Mouse (Mus musculus) midbrain, embryonic 15.5 days (tissue): ENCODE results near the gene Erg28. TPM values are rescaled to one million over a fixed set of nuclear protein-coding genes. Genes with fewer than 3 reads are reported as not detected.

Experiments used
- ATAC-seq: fragments of 200-750 bp; cut with Nextera tagmentation; replicated peaks from 2 replicates; pipeline ENCODE4 v1.8.0; 2017; ENCODE audit warnings: moderate TSS enrichment
- H3K27ac ChIP-seq: fragments of 300-500 bp; sonication (generic); 2 replicates; pipeline ENCODE4 v1.5.1; 2015; ENCODE audit warnings: mild to moderate bottlenecking, inconsistent platforms
- H3K27me3 ChIP-seq: fragments of 300-500 bp; sonication (generic); replicated peaks from 2 replicates; pipeline ENCODE4 v1.6.1; 2015; ENCODE audit warnings: inconsistent platforms
- H3K36me3 ChIP-seq: fragments of 300-500 bp; sonication (generic); replicated peaks from 2 replicates; pipeline ENCODE4 v1.6.1; 2015; ENCODE audit warnings: inconsistent platforms
- H3K4me1 ChIP-seq: fragments of 300-500 bp; sonication (generic); 2 replicates; pipeline ENCODE4 v1.6.1; 2015; ENCODE audit warnings: inconsistent platforms
- H3K4me2 ChIP-seq: fragments of 300-500 bp; sonication (generic); 2 replicates; pipeline ENCODE4 v1.6.1; 2015; ENCODE audit warnings: inconsistent platforms, mild to moderate bottlenecking, moderate library complexity
- H3K4me3 ChIP-seq: fragments of 300-500 bp; sonication (generic); 2 replicates; pipeline ENCODE4 v1.5.1; 2015; ENCODE audit warnings: mild to moderate bottlenecking, inconsistent platforms
- H3K9ac ChIP-seq: fragments of 300-500 bp; sonication (generic); 2 replicates; pipeline ENCODE4 v1.6.1; 2015; ENCODE audit warnings: mild to moderate bottlenecking, inconsistent platforms
- H3K9me3 ChIP-seq: fragments of 300-500 bp; sonication (generic); 2 replicates; pipeline ENCODE4 v1.6.1; 2016; ENCODE audit warnings: inconsistent platforms
- WGBS: fragments of 180-500 bp; shearing (Covaris S2); methylation state at CpG from one replicate; pipeline ENCODE4 v1.1.7; 2015; ENCODE audit warnings: mixed read lengths; 5-methylcytosine and 5-hydroxymethylcytosine counted together
- polyA plus RNA-seq: library from polyadenylated mRNA; unstranded; fragments of >200 nt; fragmentation: Nextera tagmentation; extraction: Ambion mirVana; gene quantifications from 2 replicates; pipeline ENCODE4 v1.2.1, GENCODE M21; 2015

Gene Erg28
- 104 TPM in 2 replicates for polyA plus RNA-seq

DNA sequence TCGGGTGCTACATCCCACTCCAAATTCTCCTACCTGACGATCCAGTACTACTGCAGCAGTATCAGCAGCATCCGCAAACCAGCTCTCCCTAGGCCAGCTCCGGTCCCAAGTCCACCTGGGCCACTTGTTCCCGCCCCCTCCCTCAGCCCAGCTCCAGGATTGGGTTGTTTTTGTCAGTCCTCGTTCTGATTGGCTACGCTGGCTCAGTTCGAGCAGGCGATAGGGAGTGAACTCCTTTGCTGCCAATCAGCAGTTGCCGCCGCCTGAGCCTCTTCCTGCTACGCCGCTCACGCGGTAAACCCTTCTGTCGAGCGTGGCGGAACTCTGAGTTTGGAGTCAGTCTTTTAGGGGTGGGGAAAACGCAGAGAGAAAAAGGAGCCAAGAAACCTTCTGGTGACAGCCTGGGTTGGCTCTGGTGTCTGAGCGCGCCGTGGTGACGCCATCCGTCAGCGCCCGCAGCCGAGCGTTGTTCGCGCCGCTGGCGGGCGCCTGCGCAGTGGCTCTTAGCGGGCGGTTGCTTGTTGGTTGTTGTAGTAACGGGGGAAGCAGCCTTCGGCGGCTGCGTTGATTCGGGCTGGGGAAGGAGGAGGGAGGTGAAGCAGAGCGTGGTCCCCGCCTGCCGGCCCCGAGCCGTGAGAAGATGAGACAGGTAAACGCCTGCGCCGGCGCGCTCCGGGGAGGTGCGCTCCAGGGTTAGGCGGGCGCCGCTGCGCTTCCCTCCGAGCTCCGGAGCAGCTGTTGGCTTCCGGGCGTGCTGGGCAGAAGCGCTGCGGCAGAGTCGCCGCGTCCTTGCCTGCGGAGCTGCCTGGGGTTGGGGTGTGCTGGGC is at the start of gene Erg28, which contains the start of gene Ttll5:
Erg28 (minus strand) TSS at position 113 of the 827 bp plus-strand sequence.
Ttll5 (plus strand) TSS at position 222 of the 827 bp plus-strand sequence.
- H3K4me3 ChIP-seq = peak within 1 kb of the TSS; percentile 74
- peaks cover 30% of the 10 kb centered on the region for H3K4me1 ChIP-seq
- H3K9me3 ChIP-seq = no peaks in the 10 kb centered on the region
- H3K27ac ChIP-seq = peak within 1 kb of the TSS; percentile 94
- WGBS = under 1% methylated on average over 67 of the region's 67 CpGs
- H3K36me3 ChIP-seq = peaks cover 8% of the 10 kb centered on the region; the same call in 1 of the 2 replicates
- H3K27me3 ChIP-seq = no peaks in the 10 kb centered on the region
- peak within 1 kb of the TSS; percentile 65 for H3K9ac ChIP-seq
- ATAC-seq = peak; percentile 99
- H3K4me2 ChIP-seq = peak within 1 kb of the TSS; percentile 80

DNA sequence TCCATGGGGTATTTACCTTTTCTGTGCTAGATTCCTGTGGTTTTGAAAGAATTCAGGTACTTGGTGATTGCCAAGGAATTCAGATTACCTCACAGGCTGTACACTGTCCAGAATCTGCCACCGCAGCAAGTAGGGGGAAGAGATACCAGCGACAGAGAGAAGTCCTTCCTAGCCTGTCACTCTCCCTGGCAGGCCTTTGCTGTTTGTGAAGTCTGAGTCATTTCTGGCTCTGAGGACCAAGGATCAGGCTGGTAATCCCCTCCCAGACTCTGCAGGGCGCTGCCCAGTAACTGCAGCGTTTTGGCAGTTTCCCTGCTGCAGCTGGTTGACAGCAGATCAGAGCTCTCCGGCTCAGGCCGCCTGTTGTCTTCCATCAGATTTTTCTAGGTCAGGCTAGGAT is 45.1 kb upstream of the Erg28 start:
- Histone ChIP-seq H3K9ac (no peak overlapping the region), H3K27ac (0 out of 2 replicates have a peak overlapping the region, but pooled peaks have one; percentile 38), H3K4me3 (no peak overlapping the region), H3K36me3 (no peaks in the 10 kb centered on the region), H3K9me3 (no peaks in the 10 kb centered on the region), H3K4me2 (no peak overlapping the region), H3K4me1 (peaks cover 10% of the 10 kb centered on the region), H3K27me3 (no peaks in the 10 kb centered on the region)
- WGBS = 23% methylated on average over 6 of the region's 6 CpGs
- ATAC-seq = no peak; the same call in 1 of the 2 replicates

DNA sequence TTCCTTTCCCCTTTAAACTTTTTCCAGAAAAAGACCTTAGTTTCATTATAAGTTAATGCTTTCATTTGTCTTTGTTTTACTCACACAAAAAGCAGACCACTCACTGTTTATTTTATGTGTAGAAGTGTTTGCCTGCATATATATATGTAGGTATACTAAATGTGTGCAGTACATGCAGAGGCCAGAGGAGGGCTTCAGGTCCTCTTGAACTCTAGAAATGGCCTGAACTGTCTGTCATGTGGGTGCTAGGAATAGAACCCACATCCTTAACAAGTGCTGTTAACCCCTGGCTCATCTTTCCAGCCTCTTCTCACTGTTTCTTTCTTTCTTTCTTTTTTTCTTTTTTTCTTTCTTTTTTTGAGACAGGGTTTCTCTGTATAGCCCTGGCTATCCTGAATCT is 42.8 kb upstream of the Erg28 start:
- H3K27me3 ChIP-seq = no peaks in the 10 kb centered on the region
- no peak for ATAC-seq
- no peak overlapping the region for H3K27ac ChIP-seq
- no peak overlapping the region for H3K4me3 ChIP-seq
- no peaks in the 10 kb centered on the region for H3K36me3 ChIP-seq
- no peak overlapping the region for H3K9ac ChIP-seq
- H3K9me3 ChIP-seq = no peaks in the 10 kb centered on the region
- no peak overlapping the region for H3K4me2 ChIP-seq
- H3K4me1 ChIP-seq = peaks cover 16% of the 10 kb centered on the region

GRCm38 (mm10) chr12:85866624-85867023 is 42.3 kb upstream of the Erg28 start:
- no peak overlapping the region for H3K27ac ChIP-seq
- peaks cover 19% of the 10 kb centered on the region for H3K4me1 ChIP-seq
- no peaks in the 10 kb centered on the region for H3K27me3 ChIP-seq
- H3K9me3 ChIP-seq = no peaks in the 10 kb centered on the region
- ATAC-seq = no peak
- H3K36me3 ChIP-seq = no peaks in the 10 kb centered on the region
- 69% methylated on average over 4 of the region's 4 CpGs for WGBS
- no peak overlapping the region for H3K4me3 ChIP-seq
- H3K9ac ChIP-seq = no peak overlapping the region
- H3K4me2 ChIP-seq = no peak overlapping the region

DNA sequence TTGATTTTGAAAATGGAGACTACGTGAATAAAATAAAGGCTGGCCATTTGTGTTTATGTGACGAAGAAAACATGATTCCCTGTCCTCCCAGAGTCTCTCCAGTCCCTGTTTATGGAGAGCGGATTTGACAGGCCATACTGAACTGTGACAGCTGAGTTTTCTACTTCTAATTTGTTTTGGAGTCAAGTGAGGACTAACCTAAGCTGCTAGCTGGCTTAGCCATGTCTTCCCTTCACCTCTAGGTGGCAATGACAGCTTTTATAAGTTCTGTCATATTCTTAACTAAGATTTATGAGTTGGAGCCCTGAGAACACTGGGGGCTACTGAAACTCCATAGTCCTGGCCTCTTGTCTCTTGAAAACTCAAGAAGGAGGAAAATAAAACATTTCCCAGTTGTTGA is 41.2 kb upstream of the Erg28 start:
- Histone ChIP-seq H3K36me3 (no peaks in the 10 kb centered on the region), H3K4me1 (peaks cover 19% of the 10 kb centered on the region), H3K9ac (no peak overlapping the region), H3K4me2 (no peak overlapping the region), H3K27me3 (no peaks in the 10 kb centered on the region), H3K4me3 (no peak overlapping the region), H3K27ac (no peak overlapping the region), H3K9me3 (no peaks in the 10 kb centered on the region)
- no peak for ATAC-seq
- WGBS = 86% methylated on average over 3 of the region's 3 CpGs

DNA sequence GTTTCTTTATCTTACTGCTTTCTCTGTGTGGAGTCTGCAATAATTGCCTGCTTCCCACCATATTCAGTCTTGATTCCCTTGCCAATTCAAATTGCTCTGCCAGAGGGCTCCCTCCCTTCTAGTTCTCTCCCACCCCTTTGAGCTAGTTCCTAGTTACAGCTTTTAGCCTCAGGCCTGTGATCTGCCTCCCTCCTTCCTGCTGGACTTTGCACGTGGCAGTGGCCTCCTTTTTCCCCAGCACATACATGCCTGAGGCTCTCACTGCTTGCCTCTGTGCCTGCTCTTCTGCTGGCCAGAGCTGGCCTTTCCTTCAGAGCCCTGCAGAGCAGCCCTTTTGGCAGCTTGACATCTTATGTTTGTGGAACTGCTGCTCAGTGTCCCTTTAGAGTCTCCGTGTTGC is 38.2 kb upstream of the Erg28 start:
- Histone ChIP-seq H3K27ac (no peak overlapping the region), H3K4me2 (no peak overlapping the region), H3K27me3 (no peaks in the 10 kb centered on the region), H3K4me3 (no peak overlapping the region), H3K36me3 (no peaks in the 10 kb centered on the region), H3K9ac (no peak overlapping the region), H3K4me1 (peaks cover 9% of the 10 kb centered on the region), H3K9me3 (no peaks in the 10 kb centered on the region)
- ATAC-seq = no peak
- 36% methylated on average over 2 of the region's 2 CpGs for WGBS

DNA sequence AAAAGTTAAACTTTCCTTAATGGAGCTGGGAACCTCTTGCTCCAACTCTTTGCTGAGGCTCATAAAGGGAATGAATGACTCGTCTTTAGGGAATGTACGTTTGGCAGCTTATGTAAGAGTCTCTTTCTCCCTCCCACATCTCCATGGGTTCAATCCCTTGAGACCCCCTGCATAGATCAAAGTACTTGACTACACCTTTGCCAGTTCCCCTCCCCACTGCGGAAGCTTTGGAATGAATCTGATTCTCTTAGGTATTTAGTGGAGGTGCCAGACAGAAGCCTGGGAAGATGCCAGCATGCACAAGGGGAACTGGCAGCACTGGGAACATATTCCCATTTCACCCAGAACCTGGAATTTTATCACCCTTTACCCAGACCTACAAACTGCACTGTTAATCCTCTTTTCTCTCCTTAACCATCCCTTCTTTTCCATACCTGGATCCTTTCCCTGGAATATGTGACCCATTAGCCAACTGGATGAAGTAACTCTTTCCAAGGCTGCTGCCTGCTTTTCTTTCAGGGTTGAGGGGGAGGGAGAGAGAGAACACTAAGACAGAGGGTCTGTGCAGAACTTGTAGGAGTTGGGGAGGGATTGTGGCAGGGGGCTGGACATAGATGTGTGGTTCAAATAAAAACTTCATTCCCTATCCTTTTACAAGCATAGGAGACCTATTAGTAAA is 35.3 kb upstream of the Erg28 start:
- H3K36me3 ChIP-seq = no peaks in the 10 kb centered on the region
- no peak overlapping the region for H3K27ac ChIP-seq
- H3K4me3 ChIP-seq = no peak overlapping the region
- no peak for ATAC-seq
- H3K9ac ChIP-seq = no peak overlapping the region
- H3K9me3 ChIP-seq = no peaks in the 10 kb centered on the region
- no peak overlapping the region for H3K4me2 ChIP-seq
- no peaks in the 10 kb centered on the region for H3K27me3 ChIP-seq
- WGBS = 48% methylated on average over 3 of the region's 3 CpGs
- H3K4me1 ChIP-seq = peaks cover 9% of the 10 kb centered on the region

GRCm38 (mm10) chr12:85859111-85859510 is 34.8 kb upstream of the Erg28 start:
- H3K9me3 ChIP-seq = no peaks in the 10 kb centered on the region
- no peak overlapping the region for H3K4me3 ChIP-seq
- no peaks in the 10 kb centered on the region for H3K27me3 ChIP-seq
- no peak overlapping the region for H3K9ac ChIP-seq
- WGBS = 73% methylated on average over 3 of the region's 3 CpGs
- no peaks in the 10 kb centered on the region for H3K36me3 ChIP-seq
- peaks cover 9% of the 10 kb centered on the region for H3K4me1 ChIP-seq
- no peak for ATAC-seq
- H3K4me2 ChIP-seq = no peak overlapping the region
- H3K27ac ChIP-seq = no peak overlapping the region

- Histone ChIP-seq H3K36me3 (no peaks in the 10 kb centered on the region), H3K4me3 (no peak overlapping the region), H3K27ac (no peak overlapping the region), H3K27me3 (no peaks in the 10 kb centered on the region), H3K9me3 (no peaks in the 10 kb centered on the region), H3K4me2 (no peak overlapping the region), H3K9ac (no peak overlapping the region), H3K4me1 (peaks cover 5% of the 10 kb centered on the region; the same call in 1 of the 2 replicates)
- ATAC-seq = no peak
- 89% methylated on average over 7 of the region's 7 CpGs for WGBS
These were observed 33.0 kb upstream of the Erg28 start for GRCm38 (mm10) chr12:85857300-85857699.

GRCm38 (mm10) chr12:85854271-85854670 is 29.9 kb upstream of the Erg28 start:
- no peaks in the 10 kb centered on the region for H3K27me3 ChIP-seq
- H3K9ac ChIP-seq = no peak overlapping the region
- H3K27ac ChIP-seq = no peak overlapping the region
- no peaks in the 10 kb centered on the region for H3K9me3 ChIP-seq
- ATAC-seq = no peak
- 81% methylated on average over 1 of the region's 1 CpGs for WGBS
- H3K36me3 ChIP-seq = no peaks in the 10 kb centered on the region; the same call in 1 of the 2 replicates
- no peaks in the 10 kb centered on the region for H3K4me1 ChIP-seq
- H3K4me2 ChIP-seq = no peak overlapping the region
- no peak overlapping the region for H3K4me3 ChIP-seq

GRCm38 (mm10) chr12:85853836-85854235 is 29.5 kb upstream of the Erg28 start:
- Histone ChIP-seq H3K27me3 (no peaks in the 10 kb centered on the region), H3K36me3 (no peaks in the 10 kb centered on the region; the same call in 1 of the 2 replicates), H3K4me3 (no peak overlapping the region), H3K4me1 (no peaks in the 10 kb centered on the region), H3K27ac (no peak overlapping the region), H3K9ac (no peak overlapping the region), H3K4me2 (no peak overlapping the region), H3K9me3 (no peaks in the 10 kb centered on the region)
- ATAC-seq = no peak
- WGBS = 92% methylated on average over 4 of the region's 4 CpGs

GRCm38 (mm10) chr12:85850661-85851060 is 26.3 kb upstream of the Erg28 start:
- WGBS = 94% methylated on average over 8 of the region's 8 CpGs
- Histone ChIP-seq H3K36me3 (no peaks in the 10 kb centered on the region; the same call in 1 of the 2 replicates), H3K27me3 (no peaks in the 10 kb centered on the region), H3K4me1 (no peaks in the 10 kb centered on the region), H3K9ac (no peak overlapping the region), H3K27ac (no peak overlapping the region), H3K9me3 (no peaks in the 10 kb centered on the region), H3K4me3 (no peak overlapping the region), H3K4me2 (no peak overlapping the region)
- ATAC-seq = no peak
